Mouse (Mus musculus) kidney, embryonic 14.5 days (tissue): ENCODE measurements around the gene Glyr1. TPM values are rescaled to one million over a fixed set of nuclear protein-coding genes. Genes with fewer than 3 reads are reported as not detected.

Source experiments
- ATAC-seq: fragments of 200-750 bp; cut with Nextera tagmentation; 2 replicates; pipeline ENCODE4 v1.8.0; 2017; ENCODE audit warnings: moderate number of reproducible peaks, mild to moderate bottlenecking, moderate TSS enrichment, moderate library complexity; ENCODE audit not compliant: low FRiP score, low TSS enrichment
- H3K27ac ChIP-seq: fragments of 300-500 bp; sonication (generic); 2 replicates; pipeline ENCODE4 v1.5.1; 2014; ENCODE audit warnings: low read depth, mild to moderate bottlenecking, low read length, moderate library complexity, mixed read lengths
- H3K27me3 ChIP-seq: fragments of 300-500 bp; sonication (generic); 2 replicates; pipeline ENCODE4 v1.6.1; 2014; ENCODE audit warnings: mild to moderate bottlenecking, low read length; ENCODE audit not compliant: control insufficient read depth, insufficient read depth
- H3K36me3 ChIP-seq: fragments of 300-500 bp; sonication (generic); 2 replicates; pipeline ENCODE4 v1.6.1; 2014; ENCODE audit warnings: low read length, mixed read lengths; ENCODE audit not compliant: control insufficient read depth, insufficient read depth
- H3K4me1 ChIP-seq: fragments of 300-500 bp; sonication (generic); 2 replicates; pipeline ENCODE4 v1.6.1; 2014; ENCODE audit warnings: low read length, mixed read lengths; ENCODE audit not compliant: control insufficient read depth, insufficient read depth
- H3K4me2 ChIP-seq: fragments of 300-500 bp; sonication (generic); replicated peaks from 2 replicates; pipeline ENCODE4 v1.6.1; 2014; ENCODE audit warnings: low read depth, mild to moderate bottlenecking, low read length
- H3K4me3 ChIP-seq: fragments of 300-500 bp; sonication (generic); 2 replicates; pipeline ENCODE4 v1.5.1; 2014; ENCODE audit warnings: mild to moderate bottlenecking, low read length
- H3K9ac ChIP-seq: fragments of 300-500 bp; sonication (generic); 2 replicates; pipeline ENCODE4 v1.6.1; 2014; ENCODE audit warnings: low read depth, mild to moderate bottlenecking, low read length, moderate library complexity
- H3K9me3 ChIP-seq: fragments of 300-500 bp; sonication (generic); 2 replicates; pipeline ENCODE4 v1.6.1; 2016; ENCODE audit warnings: low read length; ENCODE audit not compliant: control insufficient read depth
- WGBS: fragments of 180-500 bp; shearing (Covaris S2); extraction: QIAGEN DNeasy Blood & Tissue Kit; methylation state at CpG from one replicate; pipeline ENCODE4 v1.1.7; 2014; 5-methylcytosine and 5-hydroxymethylcytosine counted together
- polyA plus RNA-seq: library from polyadenylated mRNA; unstranded; fragments of >200 nt; fragmentation: Nextera tagmentation; extraction: Ambion mirVana; gene quantifications from 2 replicates; pipeline ENCODE4 v1.2.1, GENCODE M21; 2014

Gene Glyr1
- polyA plus RNA-seq, 1 experiment from 2014 or later: 96.3 TPM

DNA sequence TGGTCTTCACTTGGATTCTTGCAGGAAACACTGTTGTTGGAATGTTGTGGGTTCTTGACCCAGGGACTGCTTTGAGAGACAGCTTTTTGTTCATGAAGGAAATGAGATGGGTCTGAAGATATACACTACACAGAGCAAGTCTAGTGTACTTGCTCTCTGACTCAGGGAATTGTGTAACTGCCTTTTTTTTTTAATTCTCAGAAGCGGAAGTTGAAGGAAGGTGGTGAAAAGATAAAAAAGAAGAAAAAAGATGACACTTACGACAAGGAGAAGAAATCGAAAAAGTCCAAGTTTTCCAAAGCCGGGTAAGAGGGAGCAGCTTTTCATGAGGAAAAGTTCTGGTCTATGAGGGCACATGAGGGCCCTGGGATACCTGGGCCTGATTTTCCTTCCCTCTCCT lies 13.8 kb upstream of the Glyr1 start:
- Histone ChIP-seq H3K9ac (no peak overlapping the region), H3K9me3 (no peaks in the 10 kb centered on the region), H3K4me1 (no peaks in the 10 kb centered on the region), H3K4me2 (no peak overlapping the region), H3K36me3 (peaks cover 58% of the 10 kb centered on the region), H3K4me3 (no peak overlapping the region), H3K27me3 (no peaks in the 10 kb centered on the region), H3K27ac (no peak overlapping the region)
- ATAC-seq: no peak
- WGBS: over 99% methylated on average over 4 of the region's 4 CpGs

DNA sequence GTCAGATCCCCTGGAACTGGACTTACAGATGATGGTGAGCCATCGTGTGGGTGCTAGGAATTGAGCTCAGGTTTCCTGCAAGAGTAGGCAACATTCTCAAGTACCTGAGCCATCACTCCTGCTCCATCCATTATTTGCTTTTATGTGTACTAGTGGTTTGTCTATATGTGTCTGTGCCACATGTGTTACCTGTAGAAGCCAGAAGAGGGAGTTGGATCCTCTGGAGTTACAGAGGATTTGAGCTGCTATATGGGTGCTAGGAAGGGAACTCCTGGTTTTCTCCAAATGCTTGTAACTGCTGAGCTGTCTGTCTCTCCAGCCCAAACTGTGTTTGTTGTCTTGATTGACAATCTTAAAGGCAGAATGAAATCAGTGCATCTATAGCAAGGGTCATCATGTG lies 8.5 kb upstream of the Glyr1 start:
- Histone ChIP-seq H3K36me3 (peaks cover 55% of the 10 kb centered on the region), H3K9ac (no peak overlapping the region), H3K27me3 (no peaks in the 10 kb centered on the region), H3K4me1 (no peaks in the 10 kb centered on the region), H3K9me3 (no peaks in the 10 kb centered on the region), H3K27ac (no peak overlapping the region), H3K4me2 (no peak overlapping the region), H3K4me3 (no peak overlapping the region)
- WGBS: 92% methylated on average over 1 of the region's 1 CpGs
- no peak for ATAC-seq

DNA sequence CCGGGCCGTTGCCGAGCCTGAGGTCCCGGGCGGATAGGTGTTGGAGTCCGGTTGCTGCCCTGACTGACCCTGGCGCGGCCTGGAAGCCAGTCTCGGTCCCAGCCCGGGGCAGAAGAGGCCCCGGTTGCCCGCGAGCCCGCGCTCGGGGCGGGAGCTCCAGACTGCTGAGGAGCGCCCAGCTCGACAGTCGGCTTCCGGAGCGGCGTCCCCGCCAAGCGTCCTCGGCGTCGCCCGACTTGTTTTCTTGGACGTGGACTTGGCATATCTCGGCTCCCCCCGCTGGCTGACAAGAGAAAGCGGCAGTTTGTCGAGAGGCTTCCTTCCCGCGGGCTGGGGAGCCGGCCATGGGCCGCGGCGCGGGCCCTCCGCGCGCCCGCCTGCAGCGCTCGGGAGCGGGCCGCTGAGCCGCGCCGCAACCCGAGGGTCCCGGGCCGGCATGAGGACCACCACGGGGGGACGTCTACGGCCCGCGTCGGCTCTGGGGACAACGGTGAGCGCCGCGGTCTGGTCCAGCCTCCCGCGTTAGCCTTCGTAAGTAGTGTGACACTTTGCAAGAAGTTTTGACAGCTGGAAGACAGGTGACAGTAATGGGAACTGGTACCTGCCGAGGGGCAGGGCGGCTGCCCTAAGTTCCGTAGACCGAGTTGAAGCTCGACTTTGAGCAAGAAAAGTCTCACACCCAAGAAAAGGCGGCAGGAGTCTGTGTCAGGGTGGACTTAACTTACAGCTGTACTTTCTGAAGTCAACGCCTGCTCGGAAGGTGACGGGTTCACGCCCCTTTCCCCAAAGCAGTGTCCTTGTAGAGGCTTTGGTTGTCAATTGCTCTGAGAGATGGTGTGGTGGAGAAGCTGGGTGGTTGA lies 818 bp upstream of the Glyr1 start:
- Histone ChIP-seq H3K9me3 (no peaks in the 10 kb centered on the region), H3K27ac (peak overlapping the region; percentile 97), H3K4me1 (peaks cover 22% of the 10 kb centered on the region; the same call in 1 of the 2 replicates), H3K9ac (peak overlapping the region; percentile 85), H3K27me3 (no peaks in the 10 kb centered on the region), H3K36me3 (peaks cover 36% of the 10 kb centered on the region), H3K4me3 (peak overlapping the region; percentile 76), H3K4me2 (peak overlapping the region; percentile 89)
- peak; percentile 75 for ATAC-seq
- under 1% methylated on average over 74 of the region's 78 CpGs for WGBS

DNA sequence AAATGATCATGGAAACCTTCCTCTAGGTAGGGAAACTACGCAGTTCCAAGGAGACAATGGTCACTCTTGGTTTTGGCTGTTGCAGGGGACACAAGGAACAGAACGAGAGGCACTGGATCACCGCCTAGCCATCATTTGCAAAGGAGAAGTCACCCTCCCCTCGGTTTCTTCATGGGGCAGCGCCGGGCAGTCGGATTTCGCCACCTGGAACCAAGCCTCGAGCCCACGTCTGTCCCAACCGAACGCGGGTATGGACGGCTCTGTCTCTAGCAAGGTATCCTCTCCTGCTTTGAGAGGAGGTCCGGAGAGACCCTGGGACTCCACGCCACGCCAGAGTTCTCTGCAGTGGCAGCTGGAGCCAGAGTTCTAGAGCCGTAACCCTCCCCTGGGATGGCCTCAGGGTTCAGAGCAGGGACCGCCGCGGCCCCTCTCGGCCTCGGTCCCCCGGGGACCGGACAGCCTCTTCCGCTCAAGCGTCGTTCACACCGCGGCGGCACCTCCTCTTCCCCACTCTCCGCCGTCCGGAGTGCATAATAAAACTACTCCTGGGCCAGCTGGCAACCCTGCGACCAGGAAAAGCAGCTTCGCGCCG lies 385 bp downstream of the Glyr1 start:
- Histone ChIP-seq H3K27ac (peak overlapping the region; percentile 75; the same call in 1 of the 2 replicates), H3K4me1 (peaks cover 22% of the 10 kb centered on the region; the same call in 1 of the 2 replicates), H3K9ac (peak overlapping the region; percentile 86), H3K27me3 (no peaks in the 10 kb centered on the region), H3K4me3 (peak overlapping the region; percentile 76), H3K36me3 (peaks cover 41% of the 10 kb centered on the region), H3K9me3 (no peaks in the 10 kb centered on the region), H3K4me2 (peak overlapping the region; percentile 84)
- ATAC-seq: peak; percentile 70
- under 1% methylated on average over 34 of the region's 38 CpGs for WGBS

DNA sequence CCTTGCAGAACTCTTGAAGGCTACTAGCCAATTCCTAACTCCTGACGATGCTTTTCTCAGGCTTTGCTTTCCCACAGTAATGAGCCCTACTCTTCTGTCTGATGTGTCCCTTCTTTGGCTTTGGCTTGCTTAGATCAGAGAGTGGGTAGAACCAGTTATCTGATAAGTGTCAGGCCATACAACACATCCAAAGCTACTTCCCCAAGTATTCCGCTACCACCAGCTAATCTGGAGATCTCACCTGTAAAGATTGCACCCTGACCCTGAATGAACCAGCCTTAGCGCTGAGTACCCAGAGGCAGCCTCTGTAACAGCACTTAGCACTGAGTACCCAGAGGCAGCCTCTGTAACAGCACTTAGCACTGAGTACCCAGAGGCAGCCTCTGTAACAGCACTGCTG lies 4.3 kb downstream of the Glyr1 start:
- Histone ChIP-seq H3K4me3 (no peak overlapping the region), H3K9ac (no peak overlapping the region), H3K9me3 (no peaks in the 10 kb centered on the region), H3K27ac (no peak overlapping the region), H3K27me3 (no peaks in the 10 kb centered on the region), H3K4me1 (peaks cover 14% of the 10 kb centered on the region; the same call in 1 of the 2 replicates), H3K36me3 (peaks cover 71% of the 10 kb centered on the region), H3K4me2 (no peak overlapping the region)
- WGBS: 98% methylated on average over 3 of the region's 3 CpGs
- no peak for ATAC-seq

DNA sequence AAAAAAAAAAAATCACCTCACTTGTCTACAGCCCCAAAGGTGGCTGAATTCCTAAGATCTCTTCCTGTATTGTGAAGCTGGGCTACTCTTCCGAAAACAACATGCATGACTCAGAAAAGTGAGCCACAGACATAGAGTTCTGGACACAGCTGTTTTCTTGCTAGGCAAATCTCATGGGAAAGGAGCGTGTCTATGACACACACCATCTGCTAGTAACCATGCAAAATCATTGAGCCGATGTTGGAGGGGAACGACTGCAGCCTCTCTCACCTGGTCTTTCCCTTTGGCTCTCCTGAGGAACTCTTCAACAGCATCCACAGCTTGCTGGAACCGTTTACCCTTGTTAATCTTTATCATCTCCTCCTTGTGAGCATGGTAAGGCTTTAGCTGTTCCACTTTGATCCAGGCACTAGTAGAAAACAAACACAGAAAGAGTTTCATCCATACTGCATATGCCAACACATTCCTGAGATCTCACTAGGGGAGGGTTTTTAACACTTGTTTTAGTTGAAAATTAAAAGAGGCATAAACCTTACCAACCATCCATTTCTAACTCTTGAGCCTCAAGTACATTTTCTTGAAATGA lies 12.9 kb downstream of the Glyr1 start:
- H3K4me2 ChIP-seq: no peak overlapping the region
- H3K27me3 ChIP-seq: no peaks in the 10 kb centered on the region
- no peaks in the 10 kb centered on the region for H3K4me1 ChIP-seq
- H3K9ac ChIP-seq: no peak overlapping the region
- no peaks in the 10 kb centered on the region for H3K9me3 ChIP-seq
- H3K36me3 ChIP-seq: peaks cover 95% of the 10 kb centered on the region
- no peak overlapping the region for H3K27ac ChIP-seq
- no peak overlapping the region for H3K4me3 ChIP-seq
- ATAC-seq: no peak
- 79% methylated on average over 5 of the region's 5 CpGs for WGBS

DNA sequence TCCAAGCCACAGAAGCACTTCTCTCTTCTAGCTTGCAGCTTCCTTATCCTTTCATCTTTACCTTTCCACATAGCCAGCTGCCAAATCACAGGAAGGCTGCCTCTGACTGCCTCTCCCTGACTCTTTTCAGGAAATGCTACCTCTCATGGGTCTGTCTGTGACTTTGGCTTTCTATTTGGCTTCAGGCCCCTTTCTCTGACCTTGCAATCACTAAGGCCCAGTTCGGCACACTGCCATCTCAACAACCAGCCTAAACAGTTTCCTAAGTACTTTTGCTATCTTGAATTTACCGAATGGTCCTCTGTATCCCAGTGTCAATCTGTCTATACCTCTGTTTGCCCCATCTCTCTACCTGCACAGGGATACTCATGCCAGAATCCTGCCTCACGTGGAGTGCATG lies 14.1 kb downstream of the Glyr1 start:
- no peak overlapping the region for H3K4me3 ChIP-seq
- H3K4me1 ChIP-seq: no peaks in the 10 kb centered on the region
- no peaks in the 10 kb centered on the region for H3K27me3 ChIP-seq
- no peak overlapping the region for H3K4me2 ChIP-seq
- no peak for ATAC-seq
- H3K27ac ChIP-seq: no peak overlapping the region
- no peaks in the 10 kb centered on the region for H3K9me3 ChIP-seq
- peaks cover 96% of the 10 kb centered on the region for H3K36me3 ChIP-seq
- no peak overlapping the region for H3K9ac ChIP-seq
- WGBS: 92% methylated on average over 3 of the region's 3 CpGs

DNA sequence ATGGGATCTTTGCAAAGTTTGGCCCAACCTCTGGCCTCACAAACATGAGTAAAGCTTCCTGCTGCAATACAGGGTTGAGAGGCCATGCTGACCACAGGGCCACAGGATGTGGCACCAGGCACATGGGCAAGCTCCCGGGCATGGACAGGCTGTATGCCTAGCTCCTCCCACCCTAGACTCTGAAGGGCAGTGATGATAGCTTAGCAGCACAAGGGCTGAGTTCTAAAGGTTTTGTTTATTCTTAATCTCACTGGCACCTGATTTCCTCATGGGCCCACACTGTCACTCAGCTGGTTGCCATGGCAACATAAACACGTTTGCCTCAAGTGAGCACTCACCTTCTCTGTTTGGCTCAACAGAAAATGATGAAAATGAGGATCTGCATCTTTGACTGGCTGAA lies 19.8 kb downstream of the Glyr1 start:
- H3K27me3 ChIP-seq: no peaks in the 10 kb centered on the region
- no peak overlapping the region for H3K4me3 ChIP-seq
- H3K27ac ChIP-seq: no peak overlapping the region
- no peaks in the 10 kb centered on the region for H3K4me1 ChIP-seq
- H3K36me3 ChIP-seq: peaks cover 99% of the 10 kb centered on the region
- no peak overlapping the region for H3K4me2 ChIP-seq
- H3K9me3 ChIP-seq: no peaks in the 10 kb centered on the region
- H3K9ac ChIP-seq: no peak overlapping the region
- WGBS: 70% methylated on average over 2 of the region's 2 CpGs
- no peak for ATAC-seq

DNA sequence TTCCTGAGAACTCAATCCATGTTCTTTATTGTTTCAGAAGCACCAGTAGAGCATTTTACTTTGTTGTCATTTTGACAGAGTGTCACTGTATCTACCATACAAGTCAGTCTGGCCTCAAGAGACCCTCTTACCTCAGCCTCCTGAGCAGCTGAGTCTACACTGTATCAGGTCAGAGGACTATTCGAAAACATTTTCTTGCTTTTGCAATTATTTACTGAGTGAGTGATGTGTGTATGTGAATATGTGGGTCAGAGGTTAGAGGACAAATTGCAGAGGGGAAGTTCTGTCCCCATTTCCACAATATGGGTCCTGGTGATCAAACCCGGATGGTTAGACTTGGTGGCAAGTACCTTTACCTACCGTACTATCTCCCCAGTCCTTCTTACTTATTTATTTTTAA lies 25.6 kb downstream of the Glyr1 start:
- 92% methylated on average over 3 of the region's 3 CpGs for WGBS
- no peak for ATAC-seq
- peaks cover 97% of the 10 kb centered on the region for H3K36me3 ChIP-seq

More for the DNA sequence above, 25.6 kb downstream of the Glyr1 start:
- no peaks in the 10 kb centered on the region for H3K9me3 ChIP-seq
- no peak overlapping the region for H3K4me2 ChIP-seq
- H3K4me1 ChIP-seq: no peaks in the 10 kb centered on the region
- no peak overlapping the region for H3K4me3 ChIP-seq
- no peak overlapping the region for H3K27ac ChIP-seq
- no peak overlapping the region for H3K9ac ChIP-seq
- H3K27me3 ChIP-seq: no peaks in the 10 kb centered on the region
